Mouse (Mus musculus): ENCODE measurements around the gene Tekt4.
A peak's percentile ranks its signal among the peaks of the same experiment; 100 is the strongest.

Gene Tekt4

DNA sequence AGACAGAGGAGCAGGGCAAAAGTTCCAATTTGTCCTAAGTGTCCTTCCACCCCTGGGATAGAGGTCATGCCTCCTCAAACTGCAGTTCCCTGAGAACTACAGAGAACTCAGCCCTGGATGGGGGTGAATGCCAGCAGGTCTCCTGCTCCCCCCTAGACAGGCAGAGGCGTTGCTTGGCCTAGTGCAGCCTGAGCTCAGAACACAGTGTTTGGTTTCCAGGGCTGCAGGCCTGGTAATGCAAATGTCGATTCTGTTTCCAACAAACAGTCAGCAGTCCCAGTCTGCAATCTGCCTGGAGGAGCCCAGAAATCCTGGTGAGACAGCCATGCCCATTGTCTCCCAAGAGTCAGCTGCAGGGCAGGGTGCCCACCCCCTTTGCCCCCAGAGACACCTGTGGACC is at the start of gene Tekt4:
Gene Tekt4 (plus strand): TSS at position 344 of the 400 bp plus-strand sequence.
- DNase-seq = no peak

DNA sequence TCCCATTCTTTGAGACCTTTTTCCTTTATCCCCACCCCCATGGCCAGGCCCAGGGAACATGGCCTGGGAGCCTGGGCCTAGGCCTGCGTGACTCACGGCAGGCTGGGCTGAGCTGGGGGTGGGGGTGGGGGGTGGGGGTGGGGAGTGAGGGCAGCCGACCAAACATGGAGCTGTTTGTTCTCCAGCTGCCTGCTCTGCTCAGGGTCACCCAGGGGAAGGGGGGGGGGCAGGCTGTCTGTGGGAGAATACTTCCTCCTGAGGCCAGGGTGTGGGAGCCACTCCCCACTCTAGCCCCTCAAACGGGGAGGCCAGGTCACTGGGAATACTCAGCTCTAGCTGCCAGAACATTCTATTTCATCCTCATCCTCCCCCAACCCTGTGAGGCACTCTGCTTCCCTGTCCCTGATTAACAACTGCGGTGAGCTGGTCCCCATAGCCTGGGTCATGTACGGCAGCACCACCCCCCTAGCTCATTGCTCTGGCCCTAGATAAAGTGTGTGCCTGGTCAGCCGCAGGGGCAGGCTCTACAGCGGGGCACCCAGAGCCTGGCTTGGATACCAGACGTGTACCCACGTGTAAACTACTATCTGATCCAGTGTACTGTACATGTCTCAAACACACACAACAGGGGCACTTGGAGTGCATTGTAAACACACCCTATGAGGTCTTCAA is 49.1 kb upstream of the Tekt4 start:
- no peak for DNase-seq

DNA sequence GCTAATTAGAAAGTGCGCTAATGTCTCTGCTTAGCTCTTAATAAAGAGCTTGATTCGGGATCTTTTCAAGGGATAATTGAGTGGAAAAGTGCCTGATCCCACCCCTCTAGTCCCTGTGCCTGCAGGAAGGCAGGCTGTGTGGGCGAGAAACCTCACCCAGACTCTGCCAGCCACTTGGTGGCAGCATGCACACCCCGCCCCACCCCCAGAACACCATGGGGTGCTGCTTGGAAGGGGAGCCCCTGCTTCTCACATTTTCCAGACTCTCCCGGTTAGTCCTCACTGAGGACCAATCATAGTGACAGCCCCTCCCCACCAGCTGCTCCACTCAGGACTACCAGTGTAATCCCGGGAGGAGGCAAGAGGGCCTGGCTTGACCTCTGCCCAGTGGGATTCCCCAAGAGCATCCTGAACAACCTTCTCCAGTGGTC is 48.4 kb upstream of the Tekt4 start:
- no peak for DNase-seq

DNA sequence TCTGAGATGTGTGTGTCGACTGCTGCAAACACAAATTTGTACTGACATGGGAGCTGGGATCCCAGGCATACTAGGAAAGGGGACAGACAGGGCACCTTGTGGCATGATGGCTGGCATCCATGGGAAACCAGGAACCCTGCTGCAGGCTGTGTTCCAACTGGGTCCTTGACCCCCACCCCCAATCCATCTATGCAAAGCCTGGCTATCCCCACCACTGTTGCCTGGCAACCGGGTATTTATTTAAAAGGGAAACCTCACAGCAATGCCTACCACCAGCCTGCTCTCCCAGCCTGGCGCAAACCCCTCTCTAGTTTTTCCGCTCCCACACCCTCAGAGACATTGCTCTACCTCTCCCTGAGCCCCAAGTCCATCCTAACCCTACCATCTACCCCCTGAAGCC is 47.1 kb upstream of the Tekt4 start:
- DNase-seq = no peak

DNA sequence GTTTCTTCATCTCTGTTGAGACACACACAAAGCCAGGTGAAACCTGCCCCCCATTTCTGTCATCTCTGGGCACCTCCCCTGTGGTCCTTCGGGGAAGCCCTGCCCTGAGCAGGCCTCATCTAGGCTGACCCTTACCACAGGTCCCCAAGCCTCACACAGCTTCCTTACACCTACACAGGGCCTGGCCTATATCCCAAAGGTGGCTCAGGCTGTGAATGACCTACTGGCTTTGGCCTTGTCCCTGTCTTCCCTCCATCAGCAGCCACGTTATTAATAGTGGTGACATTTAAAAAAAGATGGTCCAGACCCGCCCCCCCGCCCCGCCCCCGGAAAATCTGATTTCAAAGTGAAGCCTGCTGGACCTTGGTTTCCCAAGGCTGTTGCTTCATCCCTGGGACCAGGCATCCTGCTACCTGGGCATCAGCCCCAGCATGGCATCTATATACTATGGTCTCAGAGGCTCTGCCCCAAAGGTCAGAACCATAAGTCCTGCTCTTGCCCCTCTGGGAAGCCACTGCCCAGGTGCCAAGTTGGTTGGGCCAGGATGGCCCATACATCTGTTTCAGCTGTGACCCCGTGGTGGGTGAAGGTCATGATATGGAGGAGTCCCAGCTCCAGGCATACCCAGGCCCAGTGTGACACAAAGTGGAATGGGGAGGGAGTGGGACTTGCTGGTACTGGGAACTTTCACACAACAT is 46.0 kb upstream of the Tekt4 start:
- DNase-seq = no peak

DNA sequence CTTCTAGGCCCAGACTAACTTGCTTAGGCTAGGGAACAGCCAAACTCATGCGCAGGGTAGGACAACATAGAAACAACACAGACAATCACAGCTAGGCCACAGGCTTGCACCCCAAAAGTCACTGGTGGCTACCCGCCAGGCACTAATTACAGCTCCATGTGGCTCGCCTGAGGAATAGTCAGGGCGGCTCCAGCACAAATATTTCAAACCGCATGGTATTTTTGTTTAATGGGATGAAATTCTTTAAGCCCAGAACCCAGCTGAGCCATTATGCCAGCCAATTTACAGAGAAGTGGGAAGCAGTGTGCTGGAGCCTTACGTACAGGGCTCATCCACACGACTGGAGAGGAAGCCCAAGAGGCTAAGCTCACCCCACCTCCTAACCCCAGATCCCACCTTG is 44.8 kb upstream of the Tekt4 start:
- DNase-seq = no peak

DNA sequence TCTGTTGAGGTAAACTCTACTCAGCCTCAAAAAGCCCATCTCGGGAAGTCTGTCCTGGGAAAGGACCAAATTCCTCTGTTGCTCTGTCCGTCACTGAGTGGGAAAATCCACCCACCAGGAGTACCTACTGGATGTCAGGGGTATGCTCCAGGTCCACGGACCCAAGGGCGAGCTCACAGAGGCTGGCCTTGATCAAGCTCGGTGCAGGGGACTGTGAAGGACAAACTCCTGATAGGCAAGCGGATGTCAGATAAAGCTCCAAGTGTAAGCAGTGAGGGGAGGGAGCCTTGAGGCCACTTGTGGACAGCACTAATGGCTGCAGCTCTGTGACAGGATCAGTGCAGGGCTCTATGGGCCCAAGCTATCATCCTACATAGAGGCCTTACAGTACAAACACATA is 44.2 kb upstream of the Tekt4 start:
- no peak for DNase-seq

DNA sequence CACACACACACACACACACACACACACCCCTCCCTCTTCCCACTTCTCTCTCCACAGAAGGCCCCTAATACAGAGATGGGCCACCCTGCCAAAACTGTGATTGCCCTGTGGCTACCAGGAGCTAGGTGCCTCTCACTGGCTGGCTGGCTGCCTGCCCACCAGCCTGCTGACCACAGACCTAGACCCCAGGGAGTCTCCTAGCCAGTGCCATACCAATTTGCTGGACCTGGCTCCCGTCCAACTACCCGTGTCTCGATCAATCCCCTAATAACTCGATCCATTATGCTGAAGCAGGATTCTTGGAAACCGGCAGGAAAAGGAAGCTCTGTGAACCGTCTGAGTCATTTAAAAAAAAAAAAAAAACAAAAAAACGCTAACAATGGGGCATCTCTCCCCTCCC is 43.6 kb upstream of the Tekt4 start:
- no peak for DNase-seq

DNA sequence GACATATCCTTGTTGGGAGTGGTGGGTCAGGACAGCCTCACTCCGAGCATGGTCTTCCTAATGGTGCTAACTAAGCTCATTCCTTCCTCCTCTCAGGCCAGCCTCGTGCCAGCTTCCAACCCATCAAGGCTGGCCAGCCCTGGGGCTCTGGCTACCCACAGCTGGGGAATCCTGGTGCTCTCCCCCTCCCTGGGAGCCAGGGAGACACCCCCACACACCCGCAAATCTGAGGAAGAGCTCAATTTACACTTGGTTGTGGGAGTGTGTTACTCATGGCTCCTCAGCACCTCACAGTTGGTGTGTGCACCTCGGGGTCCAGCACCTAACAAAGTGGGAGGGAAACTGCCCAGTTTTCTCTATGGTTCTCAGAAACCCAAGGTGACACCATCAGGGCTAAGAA is 43.2 kb upstream of the Tekt4 start:
- DNase-seq = no peak

DNA sequence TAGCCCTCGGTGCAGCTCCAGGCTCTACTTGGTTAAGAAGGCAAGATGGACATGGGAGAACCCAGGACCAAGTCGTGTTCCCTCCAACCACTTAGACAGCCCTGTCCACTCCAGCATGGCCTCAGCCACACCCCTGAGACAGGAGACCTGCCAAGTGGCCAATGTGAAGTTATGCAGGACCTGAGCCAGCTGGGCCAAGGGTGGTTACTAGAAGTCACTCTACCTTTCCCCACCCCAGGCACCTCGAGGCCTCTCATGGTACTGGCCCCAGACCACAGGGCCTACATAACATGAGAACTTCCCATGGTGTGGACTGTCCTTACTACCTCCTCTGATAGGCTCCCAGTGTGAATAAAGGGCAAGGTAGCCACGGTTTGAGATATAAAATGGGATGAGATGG is 40.2 kb upstream of the Tekt4 start:
- peak; percentile 38 for DNase-seq

DNA sequence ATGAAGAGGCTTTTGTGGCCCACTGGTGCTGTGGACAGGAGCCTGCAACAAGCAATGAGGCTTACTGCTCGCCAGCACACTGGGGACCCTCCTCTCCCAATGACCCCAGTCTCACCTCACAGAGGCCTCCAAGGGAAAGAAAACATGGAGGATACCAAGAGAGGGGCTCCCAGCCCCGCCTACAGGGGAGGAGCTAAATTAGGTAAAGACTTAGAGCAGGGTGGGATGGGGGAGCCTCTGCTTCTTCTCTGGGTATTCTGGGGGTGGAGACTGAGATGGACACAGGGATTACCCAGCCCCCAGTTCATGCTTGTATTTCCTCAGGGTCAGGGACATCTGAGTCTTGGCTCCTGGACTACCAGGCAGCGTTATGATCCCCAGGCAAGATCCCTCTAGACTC is 39.5 kb upstream of the Tekt4 start:
- DNase-seq = no peak

DNA sequence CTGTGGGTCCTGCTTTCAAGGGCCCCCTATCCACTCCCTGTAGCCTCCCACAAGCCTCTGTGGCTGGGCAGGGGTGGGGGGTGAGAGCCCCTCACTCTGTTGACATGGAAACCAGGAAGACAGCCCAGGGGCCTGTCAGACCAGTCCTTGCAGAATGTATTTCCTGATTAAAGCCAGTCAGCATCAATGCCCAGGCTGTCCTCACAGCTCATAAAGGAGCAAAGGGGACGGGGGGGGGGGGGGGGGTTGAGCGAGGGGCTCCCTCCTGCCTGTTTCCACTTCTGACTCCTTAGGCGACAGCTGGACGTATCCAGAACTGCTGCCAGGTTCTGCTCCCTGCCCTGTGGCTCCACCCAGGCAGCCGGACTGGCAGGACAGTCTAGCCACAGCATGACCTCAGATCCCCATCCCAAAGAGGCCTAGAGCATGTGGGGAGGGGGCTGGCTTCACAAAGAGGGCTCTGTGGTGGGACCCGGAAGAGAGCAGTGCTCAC is 38.9 kb upstream of the Tekt4 start:
- no peak for DNase-seq

DNA sequence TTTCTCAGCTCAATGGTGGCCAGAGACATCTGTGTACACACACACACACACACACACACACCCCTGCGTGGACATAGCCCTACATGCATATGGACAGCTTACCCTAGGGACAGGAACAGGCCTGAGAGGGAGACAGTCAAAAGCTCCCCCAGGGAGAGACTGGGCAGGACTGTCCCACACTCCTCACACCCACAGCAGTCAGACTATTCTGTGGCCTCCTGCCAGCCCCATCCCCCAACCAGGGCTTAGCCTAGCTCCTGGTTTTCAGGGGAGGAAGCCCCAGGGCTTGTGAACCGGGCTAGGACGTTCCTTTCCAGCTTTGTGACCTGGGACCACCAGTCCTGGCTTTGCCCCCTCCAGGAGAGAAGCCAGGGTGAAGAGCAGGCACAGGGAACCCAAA is 38.2 kb upstream of the Tekt4 start:
- no peak for DNase-seq

DNA sequence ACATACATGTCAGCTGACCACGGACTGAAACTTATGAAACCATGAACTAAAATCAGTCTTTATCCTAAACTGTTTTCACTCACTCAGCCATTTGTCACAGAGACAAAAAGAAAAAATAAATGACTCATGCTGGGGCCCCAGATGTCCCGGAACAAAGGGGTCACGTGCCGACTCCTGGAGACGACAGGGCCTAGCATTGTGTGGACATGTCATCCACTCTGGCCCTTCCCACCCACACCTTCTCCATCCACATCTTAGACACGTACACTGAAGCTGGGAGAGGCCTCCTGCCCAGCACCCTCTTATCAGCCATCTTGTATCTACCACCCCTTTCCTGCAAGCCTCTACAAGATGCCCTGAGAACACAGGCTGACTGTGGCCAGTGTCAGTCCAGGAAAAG is 36.4 kb upstream of the Tekt4 start:
- no peak for DNase-seq

DNA sequence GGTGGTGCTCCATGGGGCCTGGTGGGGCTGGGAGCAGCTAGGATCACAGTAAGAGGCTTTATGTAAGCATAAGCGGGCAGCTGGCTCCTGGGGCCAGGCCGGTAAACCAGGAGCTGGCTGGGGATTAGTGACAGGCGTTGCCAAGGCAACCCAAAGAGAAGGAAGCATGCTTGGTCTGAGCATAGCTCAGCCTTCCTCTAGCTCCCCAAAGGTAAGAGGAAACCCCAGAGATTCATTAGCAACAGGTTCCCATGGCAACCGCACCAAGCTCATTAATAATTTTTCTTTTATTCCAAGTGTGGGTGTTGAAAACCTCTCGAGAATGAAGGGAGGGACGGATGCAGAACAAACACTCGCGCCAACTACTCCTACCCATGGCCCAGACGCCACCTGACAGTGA is 35.5 kb upstream of the Tekt4 start:
- no peak for DNase-seq

DNA sequence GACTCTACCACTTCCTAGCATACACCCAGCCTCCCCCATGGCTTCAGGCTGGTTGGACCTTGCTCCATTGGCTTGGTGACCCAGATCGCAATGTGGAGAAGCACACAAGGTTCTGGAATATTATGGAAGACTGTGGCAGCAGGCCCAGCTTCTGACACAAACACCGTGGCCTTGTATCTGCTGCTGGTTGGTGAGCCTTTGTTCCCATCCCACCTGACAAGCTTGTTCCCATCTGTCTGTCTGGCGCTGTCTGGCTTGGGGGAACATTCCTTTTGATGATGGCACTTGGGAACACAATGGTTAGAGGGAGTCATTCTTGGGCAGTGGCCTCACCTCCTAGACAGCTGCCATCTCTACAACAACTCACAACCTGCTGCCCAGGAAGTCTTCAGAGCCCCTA is 33.4 kb upstream of the Tekt4 start:
- no peak for DNase-seq

DNA sequence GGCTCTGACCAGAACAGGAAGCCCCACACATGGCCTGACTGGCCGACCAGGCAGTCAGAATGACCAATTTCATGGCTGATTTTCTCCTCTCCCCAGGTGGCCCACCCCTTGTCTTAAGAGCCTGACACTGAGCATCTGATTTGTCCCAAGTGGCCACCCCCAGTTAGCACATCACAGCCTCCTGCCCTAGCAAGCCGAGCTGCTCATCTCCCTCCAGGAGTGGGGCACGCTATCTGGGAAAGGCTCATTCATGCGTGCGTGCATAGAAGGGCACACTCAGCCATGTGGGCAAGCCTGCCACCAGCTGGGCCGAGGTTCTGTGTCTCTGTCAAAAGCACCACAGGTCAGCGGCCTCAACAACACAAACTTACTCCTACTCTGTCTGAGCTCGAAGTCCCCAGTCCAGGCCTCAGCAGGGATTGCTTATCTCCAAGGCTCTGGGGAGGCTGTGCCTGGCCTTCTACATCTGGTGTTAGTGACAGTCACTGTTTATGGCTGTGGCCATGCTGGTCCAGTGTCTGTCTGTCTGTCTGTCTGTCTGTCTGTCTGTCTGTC is 29.8 kb upstream of the Tekt4 start:
- DNase-seq = no peak

DNA sequence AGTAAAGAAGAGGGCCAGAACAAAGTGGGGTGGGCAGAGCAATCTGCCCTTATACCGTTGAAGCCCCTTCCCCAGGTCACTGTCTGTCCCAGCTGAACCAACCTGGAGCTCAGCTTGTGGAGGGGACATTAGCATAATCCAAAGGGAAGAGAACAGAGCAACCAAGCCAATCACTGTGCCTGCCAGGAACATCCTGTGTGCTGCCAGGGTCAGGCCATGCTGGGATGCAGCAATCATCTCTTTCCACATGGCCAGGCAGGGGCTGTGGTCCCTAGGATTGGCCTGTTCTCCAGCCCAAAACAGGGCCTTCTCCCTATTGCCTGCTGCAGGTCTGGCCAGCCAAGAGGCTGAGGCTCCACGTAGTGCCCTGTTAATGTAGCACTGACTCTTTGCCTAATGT is 28.4 kb upstream of the Tekt4 start:
- DNase-seq = no peak

DNA sequence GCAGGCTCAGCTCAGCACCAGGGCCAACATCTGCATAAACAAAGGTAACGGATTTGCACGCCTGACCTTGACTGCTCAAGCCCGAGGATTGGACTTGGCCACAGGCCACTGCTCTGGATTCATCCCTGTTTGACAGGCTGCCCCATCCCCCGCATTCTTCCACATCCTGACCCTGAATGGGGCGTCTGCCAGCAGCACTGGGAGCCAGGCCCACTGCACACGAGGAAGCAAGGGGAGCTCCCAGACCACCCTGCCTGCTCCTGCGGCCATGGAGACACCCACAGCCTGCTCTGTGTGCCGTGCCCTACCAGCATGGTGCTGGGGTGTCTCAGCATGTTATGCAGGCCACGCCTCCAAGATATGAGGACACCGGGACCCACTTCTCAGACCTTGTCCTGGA is 27.0 kb upstream of the Tekt4 start:
- peak; percentile 7 for DNase-seq

DNA sequence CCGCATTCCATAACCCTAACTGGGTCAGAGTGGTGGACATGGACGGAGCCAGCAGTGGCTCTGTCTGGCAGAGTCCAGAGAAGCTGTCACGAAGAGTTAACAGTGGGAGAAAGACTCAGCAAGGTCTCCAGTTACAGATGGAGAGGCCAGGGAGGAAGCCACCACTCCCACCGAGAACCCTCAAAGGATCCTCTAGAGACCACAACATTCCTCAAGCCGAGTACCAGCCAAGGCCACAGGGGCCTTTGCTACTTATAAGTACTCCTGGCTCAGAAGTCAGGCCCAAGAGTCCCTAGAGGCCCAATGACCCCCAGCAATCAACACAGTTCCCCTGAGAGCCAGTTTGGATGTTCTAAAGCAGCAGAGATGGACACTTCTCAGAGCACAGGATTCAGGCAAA is 25.2 kb upstream of the Tekt4 start:
- no peak for DNase-seq

DNA sequence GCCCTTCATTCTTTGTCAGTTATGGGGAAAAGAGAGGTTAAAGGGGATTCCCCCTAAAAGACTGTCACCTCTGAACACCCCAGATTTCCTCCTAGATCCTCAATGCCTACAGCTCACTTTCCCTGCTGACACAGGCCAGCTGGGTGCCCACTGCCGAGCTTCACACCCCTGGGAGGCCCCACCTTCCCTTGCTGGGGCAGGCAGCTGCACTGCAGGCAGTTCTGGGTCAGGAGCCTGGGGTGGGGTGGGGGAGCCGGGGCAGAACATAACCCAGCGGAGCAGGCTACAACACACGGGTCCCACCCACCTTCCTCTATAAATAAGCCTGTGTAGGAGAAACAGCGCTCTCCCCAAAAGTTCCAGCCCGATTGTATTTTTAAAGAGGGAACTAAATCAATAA is 24.5 kb upstream of the Tekt4 start:
- no peak for DNase-seq

DNA sequence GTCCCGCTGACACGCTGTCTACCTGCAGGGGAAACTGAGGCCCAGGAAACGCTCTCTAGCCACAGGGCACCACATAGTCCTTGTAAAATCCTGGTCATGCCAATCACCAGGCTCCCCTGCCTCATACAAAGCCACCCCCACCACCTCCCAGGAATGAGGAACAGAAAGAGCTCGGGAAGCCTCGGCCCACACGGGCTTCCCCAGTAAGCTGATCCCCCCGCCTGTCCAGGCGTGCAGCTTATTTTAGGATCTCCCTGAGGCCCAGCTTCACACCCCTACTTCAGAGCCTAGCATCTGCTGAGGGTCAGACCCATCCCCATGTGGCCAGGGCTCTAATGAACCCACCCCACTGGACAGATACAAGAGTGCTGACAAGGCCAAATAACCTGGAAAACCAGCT is 23.9 kb upstream of the Tekt4 start:
- DNase-seq = no peak

DNA sequence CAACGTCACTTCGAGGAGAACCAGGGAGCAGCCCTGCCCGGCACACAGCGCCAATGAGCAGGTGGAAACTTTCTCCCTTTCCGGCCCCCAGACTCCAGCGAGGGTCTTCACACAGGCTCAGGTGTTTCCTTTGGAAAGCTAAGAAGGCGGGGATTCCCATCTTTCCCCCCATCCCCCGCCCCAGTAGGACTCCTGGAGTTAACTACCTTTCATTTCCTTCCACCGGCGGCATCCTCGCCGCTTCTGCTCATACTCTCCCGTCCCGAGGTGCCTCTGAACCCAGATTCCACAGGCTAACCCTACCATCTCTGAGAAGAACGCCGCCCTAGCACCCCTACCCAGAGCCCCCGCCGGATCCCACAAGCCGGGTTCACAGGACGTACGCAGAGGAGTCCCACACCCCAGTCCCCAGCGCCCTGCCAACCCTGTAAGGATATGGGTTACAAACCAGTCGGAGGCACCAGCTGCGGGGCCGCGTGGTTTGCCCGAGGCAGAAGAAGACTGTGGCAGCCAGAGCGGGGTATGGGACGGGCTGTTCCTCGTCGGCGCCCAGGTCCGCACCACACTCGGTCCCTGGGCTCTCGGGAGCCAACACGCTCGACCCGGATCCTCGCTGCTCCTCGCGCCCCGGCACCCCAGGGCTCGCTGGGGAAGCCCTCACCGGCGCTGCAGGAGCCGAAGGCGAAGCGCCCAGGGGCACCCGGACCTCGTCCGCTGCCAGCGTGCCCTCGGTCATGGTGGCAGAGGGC is 21.8 kb upstream of the Tekt4 start:
- DNase-seq = no peak

DNA sequence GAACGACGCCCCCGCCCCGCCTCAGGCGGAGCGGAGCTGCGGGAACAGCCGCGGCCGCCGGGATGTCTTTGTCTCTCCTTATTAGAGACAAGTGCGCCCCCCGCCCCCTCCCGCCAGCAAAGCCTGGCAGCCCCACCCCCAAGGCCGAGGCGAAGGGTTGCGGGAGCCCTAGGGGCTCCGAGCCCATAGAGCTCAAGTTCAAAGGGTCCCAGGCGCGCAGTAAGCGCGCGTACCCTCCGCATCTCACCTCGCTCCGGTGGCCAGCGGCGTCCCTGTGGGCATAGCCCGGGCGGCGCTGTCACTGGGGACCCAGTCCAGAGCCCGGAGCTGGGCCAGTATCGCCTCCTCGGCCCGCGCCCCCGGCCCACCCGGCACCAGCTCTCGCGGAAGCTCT is 21.2 kb upstream of the Tekt4 start:
- no peak for DNase-seq
